Mouse (Mus musculus): ENCODE data around the gene Igsf8.

GRCm38 (mm10) chr1:172329131-172329530 lies 67.7 kb downstream of the Igsf8 start, which contains the start of gene Kcnj9:
- TF ChIP-seq CTCF (IDR thresholded peaks at IDR 0.05; ENCODE audit: control insufficient read depth, insufficient read depth, low read length): no peak
- TF ChIP-seq POLR2A (IDR thresholded peaks at IDR 0.05; ENCODE audit: borderline replicate concordance, control insufficient read depth, low read depth, low read length): no peak
